Mouse (Mus musculus) ovary, postnatal 14 days (tissue): ENCODE results near the gene Syn3.
"Not testable (repeated sequence)": the region's sequence is repeated elsewhere in the genome, so short reads cannot be mapped to it uniquely, and the experiment has no call there.

ENCODE experiments used
- DNase-seq: peaks from one replicate; pipeline ENCODE4 v3.0.0; 2022; ENCODE audit warnings: low spot score

Syn3 gene

GRCm38 (mm10) chr10:86468612-86469546 lies 29.8 kb downstream of the Syn3 start:
- no peak for DNase-seq

DNA sequence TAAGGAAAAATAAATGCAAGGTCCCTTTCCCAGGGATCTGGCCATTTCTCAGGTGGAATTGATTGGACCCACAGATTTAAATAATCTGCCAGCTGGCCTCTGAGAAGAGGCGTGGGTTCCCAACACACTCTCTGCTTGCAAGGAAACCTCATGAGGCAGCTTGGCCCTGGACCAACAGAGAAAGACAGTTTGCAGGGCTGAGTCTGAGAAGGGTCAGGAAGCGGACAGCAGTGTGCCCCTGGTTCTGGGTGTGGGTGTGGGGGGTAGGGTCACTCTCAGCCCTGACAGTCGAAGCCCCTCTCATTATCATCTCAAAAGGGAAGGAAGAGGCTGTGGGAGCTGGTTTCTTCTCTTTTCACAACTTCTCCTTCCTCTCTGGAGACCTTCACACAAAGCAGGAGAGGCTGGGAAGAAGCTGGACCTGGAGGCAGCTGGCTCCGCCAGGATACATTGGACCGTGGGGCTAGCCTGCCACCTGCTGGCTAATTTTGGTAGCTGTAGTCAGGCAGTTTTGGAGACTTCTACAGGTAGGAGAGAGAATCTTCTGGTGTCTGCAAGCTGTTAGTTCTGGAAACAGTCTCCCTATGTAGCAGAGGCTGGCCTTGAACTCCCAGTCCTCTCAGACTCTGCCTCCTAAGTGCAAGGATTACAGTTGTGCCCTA lies 35.0 kb downstream of the Syn3 start:
- peak; percentile 82 for DNase-seq

GRCm38 (mm10) chr10:86459643-86460042 lies 39.1 kb downstream of the Syn3 start:
- no peak for DNase-seq

GRCm38 (mm10) chr10:86457665-86458209 lies 41.0 kb downstream of the Syn3 start:
- no peak for DNase-seq

- DNase-seq = no peak
Measured at GRCm38 (mm10) chr10:86457195-86457594, 41.5 kb downstream of the Syn3 start.

GRCm38 (mm10) chr10:86455296-86456055 lies 43.2 kb downstream of the Syn3 start:
- no peak for DNase-seq

DNA sequence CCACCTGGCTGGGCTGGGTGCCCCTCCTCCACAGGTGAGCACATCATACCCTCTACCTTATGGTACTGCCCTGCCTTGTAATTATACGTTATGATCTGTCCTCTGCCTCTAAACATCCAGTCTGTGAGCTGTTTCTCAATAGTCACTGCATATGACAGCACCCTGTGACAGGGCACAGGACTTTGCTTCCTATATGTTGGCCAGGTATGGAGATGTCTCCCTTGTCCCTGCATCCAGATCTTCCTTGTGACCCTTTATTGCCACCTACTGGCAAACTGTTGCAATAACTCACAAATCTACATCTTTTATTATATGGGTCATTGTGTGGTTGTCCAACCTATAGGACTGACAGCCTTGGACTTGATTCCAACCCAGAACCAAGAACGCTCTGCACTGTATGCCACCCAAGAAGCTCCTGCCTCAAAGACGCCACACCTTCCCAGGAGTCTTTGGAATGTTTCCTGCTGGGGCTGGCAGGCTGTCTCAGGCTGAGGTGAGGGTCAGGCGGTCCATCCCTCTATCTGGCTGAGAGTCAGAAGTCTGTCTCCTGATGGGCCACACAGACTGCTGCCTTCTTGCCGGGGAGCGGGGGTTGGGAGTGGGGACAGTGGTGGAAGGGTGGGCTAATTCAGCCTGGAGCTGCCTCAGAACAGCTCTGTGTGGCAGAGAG lies 46.2 kb downstream of the Syn3 start:
- DNase-seq = peak; percentile 25

GRCm38 (mm10) chr10:86451294-86451693 lies 47.4 kb downstream of the Syn3 start:
- DNase-seq = no peak

DNA sequence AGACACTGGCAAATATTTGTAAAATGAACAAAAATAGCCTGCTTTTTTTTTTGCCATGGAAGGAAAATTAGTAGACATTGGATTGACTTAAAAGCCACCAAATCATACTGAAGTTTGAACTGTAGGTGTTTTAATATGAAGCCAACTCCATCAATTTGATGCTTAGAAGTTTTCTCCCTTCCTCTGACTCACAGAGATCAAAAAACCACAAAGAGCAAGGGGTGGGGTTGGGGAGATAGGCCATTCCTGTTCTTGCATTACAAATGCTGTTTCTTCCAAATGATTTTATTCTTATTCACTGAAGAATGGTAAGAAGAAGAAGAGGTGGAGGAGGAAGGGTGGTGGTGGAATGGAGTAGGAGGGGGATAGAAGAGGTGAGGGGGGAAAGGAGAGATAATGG lies 52.0 kb downstream of the Syn3 start:
- no peak for DNase-seq

DNA sequence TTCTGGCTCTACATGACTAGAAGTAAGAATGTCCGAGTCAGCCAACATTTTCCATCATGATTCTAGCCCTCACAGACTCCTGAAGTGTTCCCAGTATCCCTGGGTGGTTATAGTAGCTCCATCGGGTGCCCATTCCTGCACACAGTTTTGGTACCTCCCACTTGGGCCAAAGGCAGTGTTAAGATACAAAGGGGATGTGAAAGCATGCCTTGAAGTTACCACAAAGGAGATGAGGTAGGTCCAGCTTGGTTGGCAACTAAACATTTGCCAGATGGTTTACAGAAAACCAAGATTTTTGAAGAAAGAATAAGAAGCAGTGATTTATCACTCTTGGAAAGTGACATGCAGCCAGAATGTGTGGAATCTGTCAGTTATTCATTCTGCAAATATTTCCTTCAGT lies 53.5 kb downstream of the Syn3 start:
- DNase-seq = no peak

GRCm38 (mm10) chr10:86444665-86445064 lies 54.0 kb downstream of the Syn3 start:
- no peak for DNase-seq

- DNase-seq = no peak
Measured at GRCm38 (mm10) chr10:86441765-86442164, 56.9 kb downstream of the Syn3 start.

GRCm38 (mm10) chr10:86439640-86440039 lies 59.1 kb downstream of the Syn3 start:
- no peak for DNase-seq

DNA sequence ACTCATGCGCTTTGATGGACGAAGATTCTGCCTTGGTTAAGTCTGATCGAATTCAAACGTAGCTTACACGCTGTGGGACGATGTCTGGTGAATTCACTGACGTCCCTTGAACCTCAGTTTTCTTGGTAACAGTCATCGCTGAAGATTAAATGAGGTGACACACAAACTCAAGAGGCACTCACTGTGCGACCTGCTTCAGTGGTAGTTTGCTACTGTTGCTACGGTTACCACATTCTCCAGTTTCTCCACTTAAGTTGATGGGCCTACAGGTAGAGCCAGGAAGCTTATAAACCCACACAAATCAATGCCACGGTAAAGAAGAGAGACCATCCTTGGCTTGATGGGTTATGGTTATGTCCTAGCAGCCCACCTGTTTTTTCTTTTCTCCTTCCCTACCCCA lies 61.4 kb downstream of the Syn3 start:
- DNase-seq = no peak

- DNase-seq = not testable (repeated sequence)
Measured at GRCm38 (mm10) chr10:86435006-86435405, 63.7 kb downstream of the Syn3 start.

DNA sequence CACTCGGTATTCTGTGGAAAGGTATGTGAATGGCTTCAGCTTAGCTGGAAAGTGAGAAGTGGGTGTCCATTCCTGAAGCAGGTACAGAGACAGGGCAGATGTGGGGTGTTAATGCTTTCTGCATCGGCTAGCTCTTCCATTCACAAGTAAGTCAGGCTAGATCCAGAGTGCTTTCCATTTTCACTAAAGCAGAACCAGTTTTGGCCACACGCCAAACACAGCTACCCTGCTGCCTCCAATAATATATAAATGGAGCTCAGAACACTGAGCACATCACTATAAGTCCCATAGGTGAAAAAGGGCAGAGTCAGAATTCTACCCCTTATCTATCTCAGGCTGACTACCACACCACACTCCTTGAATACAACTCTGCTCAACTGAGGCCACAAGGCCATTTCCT lies 69.0 kb downstream of the Syn3 start:
- no peak for DNase-seq

DNA sequence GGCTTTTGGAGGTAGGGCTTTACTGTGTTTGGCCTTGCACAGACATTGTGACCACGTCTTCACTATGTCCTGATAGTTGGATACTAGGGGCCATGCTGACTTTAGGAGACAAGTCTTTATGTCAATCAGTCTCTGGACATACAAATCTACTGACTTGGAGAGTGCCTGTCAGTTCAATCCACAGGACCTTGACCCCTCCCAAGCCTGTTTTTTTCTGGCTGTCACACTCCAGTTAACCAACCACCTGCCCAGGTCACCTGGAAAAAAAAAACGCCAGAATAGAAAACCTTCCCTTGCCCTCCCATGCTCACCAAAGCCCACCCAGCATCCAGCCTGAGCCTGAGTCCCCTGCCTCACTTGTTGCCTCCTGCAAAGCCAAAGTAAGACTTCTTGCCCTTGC lies 70.7 kb downstream of the Syn3 start:
- no peak for DNase-seq

DNA sequence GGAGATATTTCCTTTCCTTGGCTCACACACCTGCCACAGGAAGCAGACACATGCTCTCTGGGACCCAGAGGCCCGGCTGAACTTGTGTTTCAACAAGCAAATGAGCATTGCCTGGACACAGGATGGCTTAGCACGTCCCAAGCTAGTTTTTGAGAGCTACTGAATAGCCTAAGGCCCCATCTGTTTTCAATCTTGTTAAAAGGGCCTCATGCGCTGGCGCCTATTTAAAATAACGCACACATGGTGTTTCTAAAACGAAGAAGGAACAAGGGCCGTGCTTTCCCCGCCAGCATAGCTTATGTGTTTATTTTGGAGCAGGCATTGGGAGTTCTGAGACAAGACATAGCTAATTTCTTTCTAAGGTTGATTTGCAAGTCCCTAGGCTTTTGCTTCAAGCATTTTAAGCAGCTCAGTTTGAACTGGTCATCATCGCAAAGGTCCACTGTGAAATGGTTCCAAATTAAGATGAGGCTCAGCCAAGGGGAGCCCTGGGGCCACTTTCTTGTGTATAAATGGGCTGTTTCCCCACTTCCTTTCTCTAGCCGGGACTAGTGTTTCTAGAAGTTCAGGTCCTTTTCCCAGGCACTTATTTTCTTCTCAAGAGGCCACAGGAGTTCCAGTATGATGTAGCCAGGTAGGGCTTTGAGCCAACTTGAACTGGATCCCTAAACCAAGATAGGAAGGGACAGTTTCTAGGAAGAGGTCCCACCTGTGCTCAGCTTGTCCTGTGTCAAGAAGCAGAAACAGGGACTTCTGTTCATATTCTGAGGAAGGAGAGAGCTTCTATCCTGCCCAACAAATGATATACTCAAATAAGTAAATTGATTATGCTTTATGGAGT lies 72.8 kb downstream of the Syn3 start:
- DNase-seq = no peak

GRCm38 (mm10) chr10:86421731-86422370 lies 76.8 kb downstream of the Syn3 start:
- DNase-seq = no peak

DNA sequence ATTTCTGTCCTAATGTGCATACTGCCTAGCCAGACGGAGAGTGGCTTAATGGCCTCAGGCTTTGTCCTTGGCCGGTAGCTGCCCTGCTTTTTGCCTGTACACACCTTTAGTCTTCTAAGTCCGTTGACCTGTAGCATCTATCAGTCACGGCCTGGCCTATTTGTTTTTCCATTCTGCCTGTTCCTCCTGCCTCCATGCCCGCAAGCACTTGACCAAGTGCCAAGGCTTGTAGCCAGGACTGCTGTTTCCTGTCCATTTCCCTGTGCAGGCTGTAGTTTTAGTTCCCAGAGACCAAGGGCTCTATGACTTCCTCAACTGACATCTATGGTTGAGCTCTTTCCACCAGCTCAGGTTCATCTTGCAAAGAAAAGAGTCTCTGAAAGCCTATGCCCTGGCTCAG lies 79.8 kb downstream of the Syn3 start:
- no peak for DNase-seq
